Mouse (Mus musculus) cortical plate, adult 2 months (tissue): Measurements from ENCODE around the gene Sacm1l.

Source experiments
- CTCF ChIP-seq: fragments of 200-500 bp; IDR thresholded peaks from 2 replicates; pipeline ENCODE4 v1.5.1; 2011; ENCODE audit warnings: mild to moderate bottlenecking, control low read depth, low read length; ENCODE audit not compliant: insufficient read depth; ENCODE audit errors: extremely low read depth
- POLR2A ChIP-seq: fragments of 200-500 bp; IDR thresholded peaks from 2 replicates; pipeline ENCODE4 v1.6.1; 2011; ENCODE audit warnings: mild to moderate bottlenecking, low read length, control low read depth; ENCODE audit not compliant: insufficient read depth; ENCODE audit errors: extremely low read depth

GRCm38 (mm10) chr9:123638231-123638630 is 108.7 kb downstream of the Sacm1l start:
- TF ChIP-seq POLR2A (no peak), CTCF (no peak)
